Mouse (Mus musculus): ENCODE data around the gene Tbc1d10b.

Gene Tbc1d10b

DNA sequence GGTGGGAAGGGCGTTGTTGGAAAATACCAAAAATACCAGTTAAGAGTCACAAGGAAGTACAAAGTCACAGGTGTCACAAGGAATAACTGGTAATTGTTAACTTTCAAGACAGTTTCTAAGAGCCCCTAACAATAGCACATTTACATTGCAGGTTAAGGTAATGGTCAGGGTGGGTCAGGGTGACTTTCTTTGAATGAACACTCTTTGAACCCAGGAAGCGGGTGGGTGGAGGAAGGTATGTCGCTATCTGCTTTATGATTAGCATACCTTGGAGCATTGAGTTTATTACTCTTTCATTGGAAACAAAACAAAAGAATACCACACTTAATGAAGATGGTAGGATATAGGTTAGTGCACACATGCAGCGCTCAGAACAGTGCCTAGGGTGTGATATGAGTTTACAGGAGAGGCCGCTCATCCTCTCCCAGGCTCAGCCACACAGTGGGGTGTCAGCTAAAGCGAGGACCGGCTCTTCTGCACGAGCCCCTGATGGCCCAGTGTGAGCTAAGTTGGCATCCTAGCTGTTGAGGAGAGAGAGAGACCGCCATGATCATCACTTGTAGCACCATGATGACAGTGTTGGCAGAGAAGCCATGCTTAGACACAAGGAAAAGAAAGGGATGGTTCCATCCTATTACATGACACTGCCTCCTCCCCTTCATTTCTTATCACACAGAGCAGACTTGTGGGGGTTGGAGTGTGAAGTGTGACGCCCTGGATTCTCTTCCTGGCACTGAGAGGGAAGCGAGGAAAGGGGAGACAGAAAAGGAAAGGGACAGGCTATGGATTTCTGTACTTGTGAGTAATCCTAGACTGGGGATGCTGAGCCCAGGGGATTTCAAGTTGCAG lies 17.1 kb upstream of the Tbc1d10b start:
- DNase-seq (ENCODE audit: low read depth): no peak

DNA sequence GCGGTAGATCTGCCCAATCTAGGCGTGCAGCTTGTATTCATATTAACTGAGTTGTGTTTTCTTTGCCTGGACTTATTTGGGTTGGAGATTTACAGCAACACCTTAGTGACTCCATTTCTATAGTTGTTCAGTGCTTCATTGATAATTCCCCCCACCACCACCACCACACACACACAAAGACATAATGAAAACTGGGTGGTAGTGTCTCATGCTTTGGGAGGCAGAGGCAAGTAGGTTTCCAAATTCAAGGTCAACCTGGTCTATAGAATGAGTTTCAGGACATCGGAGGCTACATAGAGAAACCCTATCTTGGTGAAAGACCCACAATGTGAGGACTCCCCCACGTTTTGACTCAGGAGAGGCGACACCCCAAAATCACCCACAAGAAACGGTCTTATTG lies 16.3 kb upstream of the Tbc1d10b start:
- DNase-seq (ENCODE audit: low read depth): no peak

DNA sequence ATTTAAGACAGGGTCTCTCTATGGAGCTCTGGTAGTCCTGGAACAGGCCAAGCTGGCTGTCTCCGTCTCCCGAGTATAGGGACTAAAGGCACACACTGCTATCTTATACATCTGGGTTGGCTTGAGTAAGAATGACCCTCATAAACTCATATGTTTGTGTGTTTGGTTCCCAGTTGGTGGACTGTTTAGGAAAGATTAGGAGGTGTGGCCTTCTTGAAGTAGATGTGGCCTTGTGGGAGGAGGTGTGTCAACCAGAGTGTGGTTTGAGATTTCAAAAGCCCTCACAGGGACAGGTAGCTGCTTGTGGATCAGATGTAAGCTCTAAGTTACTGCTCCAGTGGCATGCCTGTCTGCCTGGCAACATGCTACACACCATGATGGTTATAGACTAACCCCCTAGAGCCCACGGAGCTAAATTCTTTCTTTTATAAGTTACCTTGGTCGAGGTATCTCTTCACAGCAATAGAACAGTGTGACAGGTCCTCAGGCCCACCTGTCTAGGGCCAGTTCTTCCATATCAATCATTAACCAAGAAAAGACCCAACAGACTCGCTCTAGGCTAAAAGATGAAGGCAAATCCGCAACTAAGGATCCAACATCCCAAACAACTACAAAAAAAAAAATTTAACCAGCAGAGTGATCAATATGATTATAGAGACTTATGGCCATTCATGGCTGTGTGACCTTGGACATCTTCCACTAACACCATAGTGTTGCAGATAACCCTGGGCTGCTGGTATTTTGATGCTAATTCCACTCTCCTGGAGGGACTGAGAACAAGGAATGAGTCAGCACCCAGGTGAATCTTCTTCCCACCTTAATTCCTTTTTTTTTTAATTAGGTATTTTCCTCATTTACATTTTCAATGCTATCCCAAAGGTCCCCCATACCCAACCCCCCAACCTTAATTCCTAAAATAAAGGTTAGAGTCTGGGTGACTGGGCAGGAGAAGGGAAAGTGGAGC lies 15.5 kb upstream of the Tbc1d10b start:
- DNase-seq (ENCODE audit: low read depth): no peak

GRCm38 (mm10) chr7:127223106-127223505 lies 14.8 kb upstream of the Tbc1d10b start:
- DNase-seq (ENCODE audit: low read depth): no peak

DNA sequence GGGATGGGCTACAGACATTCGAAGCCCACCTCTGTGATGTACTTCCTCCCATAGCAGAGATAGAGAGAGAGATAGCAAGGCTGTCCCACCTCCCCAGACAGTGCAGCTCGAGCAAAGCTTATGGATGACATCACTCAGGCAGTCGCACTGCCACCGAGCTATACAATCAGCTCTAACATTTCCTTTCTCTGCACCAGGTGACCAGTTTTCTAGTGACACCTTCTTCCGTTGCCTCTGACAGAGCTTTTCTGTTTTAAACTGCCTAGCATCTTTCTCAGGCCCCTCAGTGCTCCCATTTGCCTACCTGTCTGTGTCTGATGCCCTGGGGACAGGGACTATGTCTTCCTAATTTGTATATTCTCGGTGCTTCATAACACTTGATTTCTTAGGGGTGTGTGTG lies 12.2 kb upstream of the Tbc1d10b start:
- DNase-seq (ENCODE audit: low read depth): peak; percentile 86

- no peak for DNase-seq (ENCODE audit: low read depth)
Measured at GRCm38 (mm10) chr7:127218670-127219069, 10.4 kb upstream of the Tbc1d10b start.

DNA sequence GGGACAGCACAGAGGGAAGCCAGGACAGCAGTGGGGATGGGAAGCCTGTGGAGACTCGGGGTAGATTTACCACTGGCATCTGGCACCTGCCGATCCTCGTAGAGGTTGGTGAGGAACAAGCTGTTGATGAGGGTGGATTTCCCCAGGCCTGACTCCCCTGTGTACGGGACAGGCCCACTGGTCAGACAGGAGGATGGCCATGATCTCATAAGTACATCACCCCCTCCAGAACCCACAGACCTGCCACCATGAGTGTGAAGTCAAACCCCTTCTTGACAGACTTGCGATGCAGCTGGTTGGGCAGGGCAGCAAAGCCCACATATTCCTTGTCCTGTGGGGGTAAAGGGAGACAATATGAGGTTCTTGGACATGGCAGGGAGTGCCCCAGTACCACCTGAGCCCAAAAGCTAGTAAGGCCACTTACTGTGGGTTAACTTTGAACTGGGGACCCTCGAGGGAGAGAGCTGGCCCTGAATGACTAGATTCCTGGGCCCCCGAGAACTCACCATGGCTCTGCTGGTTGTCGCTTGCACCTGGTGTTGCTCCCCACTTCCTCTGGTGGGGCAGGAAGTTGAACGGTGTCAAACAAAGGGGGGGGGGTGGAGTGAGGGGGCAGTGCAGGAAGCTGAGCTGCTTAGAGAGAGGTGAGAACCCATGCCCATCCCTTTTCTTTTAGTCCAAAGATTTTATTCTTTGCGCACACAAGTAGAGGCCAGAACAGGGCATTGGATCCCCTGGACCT lies 9.8 kb upstream of the Tbc1d10b start:
- DNase-seq (ENCODE audit: low read depth): peak; percentile 82

GRCm38 (mm10) chr7:127217475-127217874 lies 9.2 kb upstream of the Tbc1d10b start:
- no peak for DNase-seq (ENCODE audit: low read depth)

DNA sequence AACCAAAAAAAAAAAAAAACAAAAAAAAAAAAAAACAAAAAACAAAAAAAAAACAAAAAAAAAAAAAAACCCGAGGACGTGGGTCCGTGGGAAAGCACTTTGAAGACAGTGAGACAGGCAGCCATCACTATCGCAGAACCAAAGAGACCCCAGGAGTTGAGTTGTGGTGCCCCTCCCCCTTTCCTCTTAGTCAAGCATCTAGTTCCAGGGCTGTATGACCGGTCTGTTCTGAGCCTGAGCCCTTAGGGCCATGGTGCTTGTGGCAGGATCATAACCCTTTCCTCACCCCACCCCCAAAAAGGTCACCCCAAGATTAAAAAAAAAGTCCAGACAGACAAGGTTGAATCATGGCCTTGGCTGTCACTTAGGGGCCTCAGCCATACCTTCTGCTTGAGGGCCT lies 8.0 kb upstream of the Tbc1d10b start:
- no peak for DNase-seq (ENCODE audit: low read depth)

DNA sequence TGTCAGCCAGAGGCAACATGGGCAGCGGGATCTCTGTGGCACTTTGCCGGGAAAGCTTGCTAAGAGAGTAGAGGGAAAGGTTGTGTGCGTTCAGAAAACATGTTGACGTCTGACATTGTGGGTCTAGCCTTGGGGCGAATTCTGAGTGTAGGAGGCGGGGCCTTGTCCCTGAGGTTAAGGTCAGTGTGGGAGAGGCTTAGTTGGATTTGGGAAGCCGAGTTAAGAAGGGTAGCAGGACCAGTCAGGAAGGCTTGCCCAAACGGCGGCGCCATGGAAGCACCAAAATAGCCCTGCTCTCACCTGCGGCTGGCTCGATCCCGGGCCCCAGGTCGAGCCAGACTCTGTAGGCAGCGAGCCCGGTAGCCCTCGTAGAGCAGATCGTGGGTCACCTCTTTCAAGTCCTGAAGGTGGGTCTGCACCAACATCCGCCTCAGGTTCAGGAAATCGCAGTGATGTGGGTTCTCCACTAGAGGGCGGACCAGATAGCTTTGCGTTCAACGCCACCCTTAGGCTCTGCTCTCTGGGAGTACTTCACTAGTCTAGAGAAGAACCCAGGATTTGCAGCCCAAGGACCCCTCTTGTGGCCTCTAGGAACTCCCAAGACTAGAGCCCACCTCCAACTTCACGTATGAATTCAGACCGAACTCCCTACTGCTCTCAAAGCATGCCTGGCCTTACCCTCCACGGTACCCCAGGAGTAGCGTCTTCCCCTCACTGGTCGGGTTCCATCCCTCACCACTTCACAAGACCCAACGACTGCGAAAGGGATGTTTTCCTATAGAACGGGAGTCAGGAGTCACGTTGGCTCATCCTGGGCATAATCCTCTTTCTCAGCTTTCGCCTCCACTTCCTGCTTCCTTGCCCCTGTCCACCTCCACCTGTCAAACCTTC lies 7.0 kb upstream of the Tbc1d10b start:
- DNase-seq (ENCODE audit: low read depth): peak; percentile 89

DNA sequence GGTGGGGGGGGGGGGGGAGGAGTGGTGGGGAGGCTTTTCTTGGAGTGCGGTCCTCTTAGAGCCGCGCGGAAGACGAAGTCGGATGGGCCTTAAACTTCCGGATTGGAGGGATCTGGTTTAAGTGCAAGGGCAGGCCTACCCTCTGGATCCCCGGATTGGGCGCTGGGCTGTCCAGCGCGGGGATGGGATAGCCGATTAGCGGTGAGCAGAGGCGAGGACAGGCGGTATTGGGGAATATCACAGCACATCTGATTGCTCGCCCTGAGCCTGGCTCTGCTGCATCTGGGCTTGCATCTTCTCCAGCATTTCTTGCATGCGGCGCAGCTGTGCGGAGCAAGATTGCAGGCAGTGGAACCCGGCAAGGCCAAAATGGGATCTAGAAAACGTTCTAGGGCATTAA lies 6.3 kb upstream of the Tbc1d10b start:
- no peak for DNase-seq (ENCODE audit: low read depth)

GRCm38 (mm10) chr7:127213930-127214329 lies 5.7 kb upstream of the Tbc1d10b start:
- DNase-seq (ENCODE audit: low read depth): no peak

- DNase-seq (ENCODE audit: low read depth): peak; percentile 76
Measured at GRCm38 (mm10) chr7:127213485-127213884, 5.2 kb upstream of the Tbc1d10b start.

- no peak for DNase-seq (ENCODE audit: low read depth)
Measured at GRCm38 (mm10) chr7:127212432-127213250, 4.4 kb upstream of the Tbc1d10b start.

GRCm38 (mm10) chr7:127211014-127211745 lies 2.9 kb upstream of the Tbc1d10b start:
- DNase-seq (ENCODE audit: low read depth): no peak

DNA sequence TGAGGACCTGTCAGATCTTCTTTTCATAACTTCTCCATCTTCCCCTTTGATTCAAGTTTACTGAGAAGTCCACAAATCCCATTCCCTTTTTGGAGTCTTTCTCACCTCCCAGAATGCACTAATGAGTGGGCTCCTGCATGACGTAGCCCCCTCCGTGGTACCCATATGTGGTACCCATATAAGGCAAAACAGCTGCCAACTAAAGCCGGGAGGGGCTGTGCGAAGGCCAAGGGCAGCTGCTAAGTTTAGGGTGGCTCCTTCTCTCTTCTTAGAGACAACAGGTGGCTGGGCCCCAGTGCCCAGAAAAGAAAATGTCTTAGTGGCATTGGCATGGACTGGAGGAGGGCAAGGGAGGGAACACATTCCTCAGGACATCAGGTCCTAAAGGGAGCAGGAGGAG lies 2.0 kb upstream of the Tbc1d10b start:
- DNase-seq (ENCODE audit: low read depth): no peak

- no peak for DNase-seq (ENCODE audit: low read depth)
Measured at GRCm38 (mm10) chr7:127209851-127210250, 1.6 kb upstream of the Tbc1d10b start.

- peak; percentile 97 for DNase-seq (ENCODE audit: low read depth)
Measured at GRCm38 (mm10) chr7:127208553-127209438, 528 bp upstream of the Tbc1d10b start, which contains the start of gene Mylpf. Mylpf (plus strand) TSS chr7:127208890.

All from naive thymus-derived CD4-positive, alpha-beta T cell, adult 2 months (primary cell).